Mouse (Mus musculus) hindbrain, embryonic 13.5 days (tissue): ENCODE results near the gene Fam107b. TPM values are rescaled to one million over a fixed set of nuclear protein-coding genes. Genes with fewer than 3 reads are reported as not detected.

ENCODE experiments used
- polyA plus RNA-seq: library from polyadenylated mRNA; unstranded; fragments of >200 nt; fragmentation: Nextera tagmentation; extraction: Ambion mirVana; gene quantifications from 2 replicates; pipeline ENCODE4 v1.2.1, GENCODE M21; 2015

Fam107b gene
- polyA plus RNA-seq, 1 experiment from 2014 or later: 37.5 TPM

Other genes starting within 250 kb of the Fam107b start
- 13.5 TPM in 2 replicates for gene Rpp38, start 237.8 kb upstream of the Fam107b start, polyA plus RNA-seq
- 2.5 and 3.1 TPM in 2 replicates for gene Acbd7, start 234.3 kb upstream of the Fam107b start, polyA plus RNA-seq
- gene Olah, start 173.3 kb upstream of the Fam107b start, polyA plus RNA-seq: not detected in 2 replicates
- gene Meig1, start 147.8 kb upstream of the Fam107b start, polyA plus RNA-seq: 2.9 and 8.4 TPM in 2 replicates
- gene Dclre1c, start 146.4 kb upstream of the Fam107b start, polyA plus RNA-seq: 9.0 and 9.4 TPM in 2 replicates
- 12.1 and 13.4 TPM in 2 replicates for gene Suv39h2, start 95.5 kb upstream of the Fam107b start, polyA plus RNA-seq
- gene Gm45902, start 57.7 kb upstream of the Fam107b start, polyA plus RNA-seq: 8.6 and 8.9 TPM in 2 replicates
- gene Hspa14, start 57.7 kb upstream of the Fam107b start, polyA plus RNA-seq: 66.7 and 67.4 TPM in 2 replicates
- gene Cdnf, start 57.5 kb upstream of the Fam107b start, polyA plus RNA-seq: 0.18 and 0.19 TPM in 2 replicates